14 mouse cellular contexts compared by ENCODE assay signal in genomic region chr4:155014791-155015190, GRCm38 (mm10). TPM values are rescaled to one million over a fixed set of nuclear protein-coding genes. Genes with fewer than 3 reads are reported as not detected.
A peak's percentile ranks its signal among the peaks of the same experiment; 100 is the strongest.
DNase-seq lines count a peak whose midpoint lies in the region; ATAC-seq and TF ChIP-seq lines count a peak whose summit lies in the region.
"Had no signal": no experiment of that assay in that cellular context is flagged by ENCODE, and none has a peak within 500 bp of the region (broad histone marks: within the 10 kb centered on the region; RNA-seq: fewer than 3 reads in every experiment).

No protein-coding gene starts in this region.

- TF ChIP-seq CTCF in kidney, adult 2 months (conservative IDR thresholded peaks at IDR 0.05; ENCODE audit: insufficient read depth, insufficient read length, low read depth, low read length) = no peak

- H3K36me3 ChIP-seq in hindbrain, embryonic 13.5 days = no peaks in the 10 kb centered on the region
- H3K36me3 ChIP-seq in hindbrain, embryonic 11.5 days (ENCODE audit: control insufficient read depth, insufficient read depth, low read length) = no peaks in the 10 kb centered on the region
- H3K36me3 ChIP-seq in kidney, adult 2 months (ENCODE audit: control insufficient read depth, insufficient read depth, low read length) = no peaks in the 10 kb centered on the region
- H3K36me3 ChIP-seq: heart, embryonic 10.5 days had no signal

- H3K9ac ChIP-seq in hindbrain, embryonic 13.5 days = peak overlapping the region; percentile 46
- no peak overlapping the region for H3K9ac ChIP-seq in hindbrain, embryonic 11.5 days (ENCODE audit: low read depth, low read length)

- H3K9me3 ChIP-seq in hindbrain, embryonic 13.5 days = no peaks in the 10 kb centered on the region
- no peaks in the 10 kb centered on the region for H3K9me3 ChIP-seq in hindbrain, embryonic 11.5 days (ENCODE audit: control insufficient read depth, low read length)
- H3K9me3 ChIP-seq: heart, embryonic 10.5 days had no signal

- peaks cover 14% of the 10 kb centered on the region; the same call in 1 of the 2 replicates for H3K27me3 ChIP-seq in hindbrain, embryonic 13.5 days
- H3K27me3 ChIP-seq in hindbrain, embryonic 11.5 days (ENCODE audit: control insufficient read depth, insufficient read depth, low read length) = no peaks in the 10 kb centered on the region
- H3K27me3 ChIP-seq in kidney, adult 2 months (replicated peaks; ENCODE audit: control insufficient read depth, insufficient read depth, low read length) = no peaks in the 10 kb centered on the region

- DNase-seq in hindbrain, embryonic 11.5 days (ENCODE audit: low spot score) = no peak
- peak; percentile 70 to 81 for DNase-seq in frontal cortex, postnatal 36 days (ENCODE audit: low spot score in 2 of 2)
- DNase-seq in right cerebral cortex, postnatal 10 days (ENCODE audit: low spot score in 2 of 2) = peak; percentile 69 to 77
- DNase-seq in kidney, adult 2 months = no peak
- DNase-seq: adrenal gland, postnatal 36 days; gastrocnemius, postnatal 14 days had no signal

- no peak overlapping the region for H3K4me3 ChIP-seq in hindbrain, embryonic 13.5 days
- no peak overlapping the region for H3K4me3 ChIP-seq in hindbrain, embryonic 11.5 days (ENCODE audit: low read depth, low read length)
- H3K4me3 ChIP-seq in kidney, adult 2 months (ENCODE audit: insufficient read depth, low read depth, low read length) = no peak overlapping the region
- H3K4me3 ChIP-seq: erythroblast, embryonic 14.5 days; heart, embryonic 10.5 days had no signal

- no peak for TF ChIP-seq POLR2A in kidney, adult 2 months (IDR thresholded peaks at IDR 0.05; ENCODE audit: low read depth, low read length)

- no peak overlapping the region for H3K4me2 ChIP-seq in hindbrain, embryonic 13.5 days
- no peak overlapping the region for H3K4me2 ChIP-seq in hindbrain, embryonic 11.5 days (replicated peaks; ENCODE audit: low read depth, low read length)

- 73% methylated on average over 12 of the region's 12 CpGs for WGBS in hindbrain, embryonic 13.5 days
- WGBS in hindbrain, embryonic 11.5 days = 78% methylated on average over 12 of the region's 12 CpGs
- WGBS in kidney, adult 2 months = 67% methylated on average over 12 of the region's 12 CpGs

- H3K4me1 ChIP-seq in hindbrain, embryonic 13.5 days (replicated peaks) = peaks cover 81% of the 10 kb centered on the region
- H3K4me1 ChIP-seq in hindbrain, embryonic 11.5 days (replicated peaks; ENCODE audit: control insufficient read depth, insufficient read depth, low read length) = peaks cover 14% of the 10 kb centered on the region
- H3K4me1 ChIP-seq in kidney, adult 2 months (ENCODE audit: control insufficient read depth, insufficient read depth, low read length) = no peaks in the 10 kb centered on the region

- H3K27ac ChIP-seq in hindbrain, embryonic 13.5 days = 0 out of 2 replicates have a peak overlapping the region, but pooled peaks have one; percentile 12
- H3K27ac ChIP-seq in hindbrain, embryonic 11.5 days (ENCODE audit: low read depth, low read length) = no peak overlapping the region
- H3K27ac ChIP-seq in kidney, adult 2 months (ENCODE audit: insufficient read depth, low read depth, low read length) = no peak overlapping the region
- H3K27ac ChIP-seq: heart, embryonic 10.5 days; kidney, postnatal 0 days had no signal

- ATAC-seq in hindbrain, embryonic 13.5 days (ENCODE audit: low FRiP score) = no peak
- ATAC-seq in hindbrain, embryonic 11.5 days (ENCODE audit: low FRiP score) = no peak
- ATAC-seq in frontal cortex, adult (ENCODE audit: low TSS enrichment) = peak; percentile 36; the same call in 1 of the 2 replicates
- no peak for ATAC-seq in megakaryocyte, adult 5-6 weeks (ENCODE audit: poor library complexity, severe bottlenecking)
- ATAC-seq: CD4-positive, CD25-positive, alpha-beta regulatory T cell, adult 4 months; midbrain, embryonic 16.5 days had no signal

RNA-seq across cellular contexts. Expression of gene Plch2, which starts 41.8 kb away (rescaled TPM):
- polyA plus RNA-seq in hindbrain, embryonic 13.5 days (2015; fragmentation: Nextera tagmentation; extraction: Ambion mirVana) = 8.4 and 11.1 TPM in 2 replicates
- polyA plus RNA-seq in hindbrain, embryonic 11.5 days (2014; fragmentation: Nextera tagmentation; extraction: Ambion mirVana) = 1.5 and 2.1 TPM in 2 replicates
- not detected in 2 replicates for total RNA-seq in megakaryocyte, adult 5-6 weeks (2015)
- total RNA-seq in megakaryocyte, adult 5-6 weeks (2017) = not detected in 2 replicates
- polyA plus RNA-seq in kidney, adult 2 months (2012; rRNA removed) = 0.52 and 2.3 TPM in 2 replicates
- polyA plus RNA-seq: CD4-positive, CD25-positive, alpha-beta regulatory T cell, adult 4 months; erythroblast, embryonic 14.5 days had no signal

RNA-seq across cellular contexts. Expression of gene Pank4, which starts 50.9 kb away (rescaled TPM):
- 37.4 and 38.1 TPM in 2 replicates for polyA plus RNA-seq in hindbrain, embryonic 13.5 days (2015; fragmentation: Nextera tagmentation; extraction: Ambion mirVana)
- polyA plus RNA-seq in hindbrain, embryonic 11.5 days (2014; fragmentation: Nextera tagmentation; extraction: Ambion mirVana) = 31.5 and 37.4 TPM in 2 replicates
- total RNA-seq in megakaryocyte, adult 5-6 weeks (2015) = 28.8 and 36.1 TPM in 2 replicates
- 19.1 and 27.0 TPM in 2 replicates for total RNA-seq in megakaryocyte, adult 5-6 weeks (2017)
- polyA plus RNA-seq in kidney, adult 2 months (2012; rRNA removed) = 37.5 and 41.5 TPM in 2 replicates

RNA-seq across cellular contexts. Expression of gene Pex10, which starts 52.0 kb away (rescaled TPM):
- polyA plus RNA-seq in hindbrain, embryonic 13.5 days (2015; fragmentation: Nextera tagmentation; extraction: Ambion mirVana) = 18.6 and 24.2 TPM in 2 replicates
- polyA plus RNA-seq in hindbrain, embryonic 11.5 days (2014; fragmentation: Nextera tagmentation; extraction: Ambion mirVana) = 5.6 and 7.8 TPM in 2 replicates
- 3.7 and 4.3 TPM in 2 replicates for total RNA-seq in megakaryocyte, adult 5-6 weeks (2015)
- 3.3 and 5.7 TPM in 2 replicates for total RNA-seq in megakaryocyte, adult 5-6 weeks (2017)
- 23.9 and 25.6 TPM in 2 replicates for polyA plus RNA-seq in kidney, adult 2 months (2012; rRNA removed)

RNA-seq across cellular contexts. Expression of gene Hes5, which starts 54.1 kb away (rescaled TPM):
- polyA plus RNA-seq in hindbrain, embryonic 13.5 days (2015; fragmentation: Nextera tagmentation; extraction: Ambion mirVana) = 154 and 185 TPM in 2 replicates
- 159 and 269 TPM in 2 replicates for polyA plus RNA-seq in hindbrain, embryonic 11.5 days (2014; fragmentation: Nextera tagmentation; extraction: Ambion mirVana)
- total RNA-seq in megakaryocyte, adult 5-6 weeks (2015) = 0.25 and 0.27 TPM in 2 replicates
- total RNA-seq in megakaryocyte, adult 5-6 weeks (2017) = not detected in 2 replicates
- polyA plus RNA-seq in kidney, adult 2 months (2012; rRNA removed) = not detected in 2 replicates
- total RNA-seq: adrenal gland, postnatal 36 days had no signal
- polyA plus RNA-seq: erythroblast, embryonic 14.5 days had no signal

Comparison
In these comparisons a context has a peak if more than half of its experiments do, and no peak if none do; other contexts are left out.
1. DNase-seq: peak in frontal cortex, postnatal 36 days (2 of 2) and right cerebral cortex, postnatal 10 days (2 of 2); none in hindbrain, embryonic 11.5 days (single experiment) and kidney, adult 2 months (single experiment).